Mouse (Mus musculus): ENCODE measurements around the gene AV320801.
"Not testable (repeated sequence)": the region's sequence is repeated elsewhere in the genome, so short reads cannot be mapped to it uniquely, and the experiment has no call there.

The AV320801 gene

GRCm38 (mm10) chrX:135494288-135494687, at the start of gene AV320801:
Gene AV320801 (plus strand): TSS chrX:135494588.
- ATAC-seq (ENCODE audit: insufficient number of reproducible peaks, low FRiP score, low TSS enrichment), result not testable (repeated sequence)

GRCm38 (mm10) chrX:135464160-135464559, 30.2 kb upstream of the AV320801 start:
- ATAC-seq (ENCODE audit: insufficient number of reproducible peaks, low FRiP score, low TSS enrichment), result not testable (repeated sequence)

DNA sequence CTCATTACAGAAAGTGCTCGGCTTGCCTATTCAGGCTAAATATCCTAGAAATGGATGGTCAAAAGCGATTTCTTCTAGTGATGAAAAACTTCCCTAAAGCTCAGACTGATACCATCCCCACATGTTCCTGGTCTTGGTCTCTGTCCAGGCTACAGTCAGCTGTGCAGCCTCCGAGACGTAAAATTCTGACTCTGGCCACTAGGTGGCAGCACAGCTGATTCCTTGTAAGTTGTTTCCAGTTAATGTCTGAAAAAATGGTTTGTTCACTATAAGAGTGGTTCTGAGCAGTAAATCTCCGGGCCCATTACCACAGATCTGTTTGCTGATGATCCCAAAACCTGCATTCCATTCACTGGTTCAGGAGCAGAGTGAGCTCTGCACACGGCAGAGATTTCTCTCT, 12.5 kb upstream of the AV320801 start:
- not testable (repeated sequence) for ATAC-seq (ENCODE audit: insufficient number of reproducible peaks, low FRiP score, low TSS enrichment)

DNA sequence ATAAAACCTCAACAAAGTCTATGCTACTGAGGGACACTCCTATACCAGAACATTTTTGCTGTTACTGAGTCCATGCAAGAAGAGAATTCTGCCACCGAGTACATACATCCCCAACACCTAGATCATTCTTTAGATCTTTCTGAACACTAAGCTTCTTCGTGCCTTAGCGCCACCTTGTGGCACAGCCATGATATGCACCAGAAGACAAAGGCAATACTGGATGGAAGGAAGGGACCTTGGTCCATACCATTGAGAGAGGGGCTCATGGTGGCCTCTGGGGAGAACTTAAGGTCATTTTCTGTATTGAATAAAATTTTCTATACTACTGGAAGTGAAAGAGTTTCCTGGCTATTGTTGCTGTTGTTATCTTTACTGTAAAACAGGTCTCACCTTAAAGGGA, 11.2 kb upstream of the AV320801 start:
- not testable (repeated sequence) for ATAC-seq (ENCODE audit: insufficient number of reproducible peaks, low FRiP score, low TSS enrichment)
